Mouse (Mus musculus): Measurements from ENCODE around the gene Gm27027. TPM values are rescaled to one million over a fixed set of nuclear protein-coding genes. Genes with fewer than 3 reads are reported as not detected.

The Gm27027 gene
- polyA plus RNA-seq (2012; rRNA removed) = not detected in 2 replicates
- polyA plus RNA-seq (2014; fragmentation: Nextera tagmentation; extraction: Ambion mirVana) = 0.43 TPM in 1 of 2 replicates, not detected in the other

DNA sequence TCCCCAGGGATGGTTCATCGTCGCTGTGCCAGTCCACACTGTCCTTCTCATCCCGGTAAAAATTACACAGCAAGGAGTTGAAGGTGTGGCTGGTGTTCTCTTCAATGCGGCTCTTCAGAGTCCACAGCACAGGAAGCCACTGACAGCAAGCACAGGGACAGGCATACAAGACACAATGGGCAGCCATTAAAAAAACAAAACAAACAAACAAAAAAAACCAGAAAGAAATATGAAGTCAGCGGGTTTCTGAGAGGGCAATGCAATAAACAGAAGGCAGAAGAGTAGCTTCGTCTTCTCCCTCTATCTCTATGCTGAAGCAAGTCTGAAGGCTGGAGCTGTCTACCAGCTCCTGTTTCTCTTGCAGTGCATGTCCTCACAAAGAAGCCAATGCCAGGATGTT is at the start of gene Gm27027:
Gm27027 (minus strand) TSS at position 101 of the 400 bp plus-strand sequence.
- ATAC-seq (ENCODE audit: low FRiP score, low read depth) (no peak), DNase-seq (ENCODE audit: low spot score) (no peak)
- H3K9me3 ChIP-seq (ENCODE audit: control insufficient read depth, low read length) = no peaks in the 10 kb centered on the region
- no peak within 1 kb of the TSS for H3K4me3 ChIP-seq (replicated peaks; ENCODE audit: low read length)
- no peaks in the 10 kb centered on the region for H3K4me1 ChIP-seq (ENCODE audit: control insufficient read depth, insufficient read depth, low read length)
- no peak within 1 kb of the TSS for H3K4me2 ChIP-seq (replicated peaks; ENCODE audit: low read depth, low read length, severe bottlenecking)
- no peaks in the 10 kb centered on the region for H3K27me3 ChIP-seq (ENCODE audit: control insufficient read depth, insufficient read depth, low read length)
- H3K27ac ChIP-seq (replicated peaks; ENCODE audit: low read depth, low read length) = no peak within 1 kb of the TSS
- 92% methylated on average over 6 of the region's 6 CpGs for WGBS
- H3K36me3 ChIP-seq (ENCODE audit: control insufficient read depth, insufficient read depth, low read length) = peaks cover 85% of the 10 kb centered on the region
- H3K9ac ChIP-seq (ENCODE audit: low read depth, low read length, severe bottlenecking) = no peak within 1 kb of the TSS
- no peak for TF ChIP-seq POLR2A (IDR thresholded peaks at IDR 0.05; ENCODE audit: borderline replicate concordance, extremely low read depth, insufficient read depth, insufficient read length)

DNA sequence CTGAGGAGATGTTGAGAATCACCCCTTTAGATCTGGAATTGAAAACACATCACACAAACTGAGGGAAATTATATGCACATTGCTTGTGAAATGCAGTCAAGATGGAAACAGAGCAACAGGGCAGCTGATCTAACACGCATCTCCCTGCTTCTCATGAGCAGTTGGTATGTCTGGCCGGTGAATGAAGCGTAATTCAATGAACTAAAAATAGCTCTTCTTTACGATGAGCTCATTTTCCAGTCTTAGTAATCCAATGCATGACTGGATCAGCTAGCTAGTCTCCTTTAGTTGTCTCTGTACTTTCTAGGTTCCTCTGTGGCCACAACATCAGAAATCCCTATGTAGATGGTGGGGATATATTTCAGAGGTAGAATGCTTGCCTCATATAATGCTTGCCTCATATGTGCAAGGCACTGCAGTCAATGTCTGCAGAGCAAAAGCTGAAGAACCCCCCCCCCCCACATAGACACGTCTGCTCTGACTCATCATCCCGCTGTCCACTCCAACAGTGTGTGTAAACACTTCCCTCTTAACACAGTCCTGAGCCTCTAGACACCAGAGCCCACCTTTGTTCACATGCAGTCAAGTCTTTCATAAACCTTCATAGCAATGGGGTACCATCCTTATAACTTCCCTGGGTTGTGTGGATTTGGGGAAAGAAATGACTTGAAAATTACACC is 49.4 kb upstream of the Gm27027 start:
- Histone ChIP-seq H3K4me1 (ENCODE audit: control insufficient read depth, insufficient read depth, low read length) (no peaks in the 10 kb centered on the region), H3K36me3 (ENCODE audit: control insufficient read depth, insufficient read depth, low read length) (peaks cover 6% of the 10 kb centered on the region; the same call in 1 of the 2 replicates), H3K9me3 (ENCODE audit: control insufficient read depth, low read length) (no peaks in the 10 kb centered on the region), H3K4me2 (replicated peaks; ENCODE audit: low read depth, low read length, severe bottlenecking) (no peak overlapping the region), H3K4me3 (replicated peaks; ENCODE audit: low read length) (no peak overlapping the region), H3K27me3 (ENCODE audit: control insufficient read depth, insufficient read depth, low read length) (no peaks in the 10 kb centered on the region), H3K9ac (ENCODE audit: low read depth, low read length, severe bottlenecking) (no peak overlapping the region), H3K27ac (replicated peaks; ENCODE audit: low read depth, low read length) (no peak overlapping the region)
- no peak for TF ChIP-seq POLR2A (IDR thresholded peaks at IDR 0.05; ENCODE audit: borderline replicate concordance, extremely low read depth, insufficient read depth, insufficient read length)
- ATAC-seq (ENCODE audit: low FRiP score, low read depth) (no peak), DNase-seq (ENCODE audit: low spot score) (peak; percentile 28)
- WGBS = 66% methylated on average over 6 of the region's 6 CpGs

DNA sequence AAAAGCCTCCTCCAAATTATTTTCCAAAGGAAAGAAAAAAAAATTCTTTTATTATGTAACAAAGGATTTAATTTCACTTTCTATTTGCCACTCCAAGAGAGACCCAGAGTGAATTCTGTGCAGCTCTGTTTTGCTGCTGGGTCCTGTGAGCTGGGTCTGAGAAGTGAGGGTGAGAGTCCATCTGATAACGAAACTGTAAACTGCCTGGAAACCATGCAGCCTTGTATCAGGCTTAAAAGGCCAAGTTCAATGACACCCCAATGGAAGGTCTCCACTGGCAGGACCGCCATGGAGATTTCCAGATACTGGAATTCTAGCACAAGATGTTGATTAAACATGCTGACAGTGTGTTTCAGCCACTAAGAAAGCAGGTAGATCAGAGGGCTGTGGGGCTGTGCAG is 48.0 kb upstream of the Gm27027 start:
- H3K9ac ChIP-seq (ENCODE audit: low read depth, low read length, severe bottlenecking) = no peak overlapping the region
- H3K4me2 ChIP-seq (replicated peaks; ENCODE audit: low read depth, low read length, severe bottlenecking) = no peak overlapping the region
- H3K27ac ChIP-seq (replicated peaks; ENCODE audit: low read depth, low read length) = no peak overlapping the region
- no peak overlapping the region for H3K4me3 ChIP-seq (replicated peaks; ENCODE audit: low read length)
- peaks cover 6% of the 10 kb centered on the region; the same call in 1 of the 2 replicates for H3K36me3 ChIP-seq (ENCODE audit: control insufficient read depth, insufficient read depth, low read length)
- DNase-seq (ENCODE audit: low spot score) = no peak
- no peak for TF ChIP-seq POLR2A (IDR thresholded peaks at IDR 0.05; ENCODE audit: borderline replicate concordance, extremely low read depth, insufficient read depth, insufficient read length)
- H3K9me3 ChIP-seq (ENCODE audit: control insufficient read depth, low read length) = no peaks in the 10 kb centered on the region
- ATAC-seq (ENCODE audit: low FRiP score, low read depth) = no peak
- no peaks in the 10 kb centered on the region for H3K27me3 ChIP-seq (ENCODE audit: control insufficient read depth, insufficient read depth, low read length)
- H3K4me1 ChIP-seq (ENCODE audit: control insufficient read depth, insufficient read depth, low read length) = no peaks in the 10 kb centered on the region
- WGBS = 94% methylated on average over 2 of the region's 2 CpGs

DNA sequence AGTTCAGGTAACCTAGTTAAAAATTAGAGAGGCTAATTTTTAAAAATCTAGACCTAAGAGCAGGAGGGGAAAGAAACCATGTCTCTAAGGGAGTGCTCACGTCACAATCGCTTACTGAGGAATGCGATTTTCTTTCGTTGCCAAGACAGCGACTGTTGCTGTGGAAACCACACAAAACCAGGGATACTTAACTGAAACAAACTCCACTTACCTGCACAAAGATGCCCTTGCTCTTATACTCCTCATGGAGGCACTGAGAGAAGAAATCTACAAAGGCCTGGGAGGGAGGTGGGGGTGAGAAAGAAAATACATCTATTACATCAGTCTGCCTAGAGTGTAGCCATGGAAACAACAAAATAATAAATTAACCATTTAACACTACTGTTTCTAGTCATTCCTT is 47.5 kb upstream of the Gm27027 start:
- DNase-seq (ENCODE audit: low spot score) (no peak), ATAC-seq (ENCODE audit: low FRiP score, low read depth) (0 out of 2 replicates have a peak, but pooled peaks have one; percentile 23)
- 64% methylated on average over 5 of the region's 5 CpGs for WGBS
- H3K4me2 ChIP-seq (replicated peaks; ENCODE audit: low read depth, low read length, severe bottlenecking) = no peak overlapping the region
- H3K27ac ChIP-seq (replicated peaks; ENCODE audit: low read depth, low read length) = no peak overlapping the region
- H3K27me3 ChIP-seq (ENCODE audit: control insufficient read depth, insufficient read depth, low read length) = no peaks in the 10 kb centered on the region
- TF ChIP-seq POLR2A (IDR thresholded peaks at IDR 0.05; ENCODE audit: borderline replicate concordance, extremely low read depth, insufficient read depth, insufficient read length) = no peak
- H3K9me3 ChIP-seq (ENCODE audit: control insufficient read depth, low read length) = no peaks in the 10 kb centered on the region
- no peak overlapping the region for H3K4me3 ChIP-seq (replicated peaks; ENCODE audit: low read length)
- H3K4me1 ChIP-seq (ENCODE audit: control insufficient read depth, insufficient read depth, low read length) = no peaks in the 10 kb centered on the region
- H3K9ac ChIP-seq (ENCODE audit: low read depth, low read length, severe bottlenecking) = no peak overlapping the region
- H3K36me3 ChIP-seq (ENCODE audit: control insufficient read depth, insufficient read depth, low read length) = peaks cover 6% of the 10 kb centered on the region; the same call in 1 of the 2 replicates

DNA sequence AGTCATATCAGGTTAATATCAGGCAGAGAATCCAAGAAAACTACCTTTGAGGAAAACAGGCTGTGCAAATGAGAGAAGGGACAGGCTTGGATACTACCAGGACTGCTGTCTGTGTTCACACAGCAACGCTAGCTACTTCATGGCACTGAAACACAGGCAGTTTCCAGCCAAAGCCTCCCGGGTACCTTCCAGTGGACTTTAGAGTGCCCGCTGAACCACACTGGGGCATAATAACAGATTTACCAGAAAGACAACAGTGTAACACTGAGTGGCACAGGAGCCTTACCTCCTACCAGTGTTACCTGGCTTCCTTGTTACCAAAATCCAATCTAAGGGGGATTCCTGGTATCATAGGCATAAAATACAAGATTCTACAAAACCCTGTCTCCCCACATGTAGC is 46.3 kb upstream of the Gm27027 start:
- WGBS = 92% methylated on average over 3 of the region's 3 CpGs
- no peak for TF ChIP-seq POLR2A (IDR thresholded peaks at IDR 0.05; ENCODE audit: borderline replicate concordance, extremely low read depth, insufficient read depth, insufficient read length)
- H3K36me3 ChIP-seq (ENCODE audit: control insufficient read depth, insufficient read depth, low read length) = peaks cover 6% of the 10 kb centered on the region; the same call in 1 of the 2 replicates
- ATAC-seq (ENCODE audit: low FRiP score, low read depth) (no peak), DNase-seq (ENCODE audit: low spot score) (no peak)
- no peaks in the 10 kb centered on the region for H3K4me1 ChIP-seq (ENCODE audit: control insufficient read depth, insufficient read depth, low read length)
- H3K4me3 ChIP-seq (replicated peaks; ENCODE audit: low read length) = no peak overlapping the region
- no peak overlapping the region for H3K27ac ChIP-seq (replicated peaks; ENCODE audit: low read depth, low read length)
- H3K9ac ChIP-seq (ENCODE audit: low read depth, low read length, severe bottlenecking) = no peak overlapping the region
- no peaks in the 10 kb centered on the region for H3K27me3 ChIP-seq (ENCODE audit: control insufficient read depth, insufficient read depth, low read length)
- no peaks in the 10 kb centered on the region for H3K9me3 ChIP-seq (ENCODE audit: control insufficient read depth, low read length)
- no peak overlapping the region for H3K4me2 ChIP-seq (replicated peaks; ENCODE audit: low read depth, low read length, severe bottlenecking)
